Mouse (Mus musculus) left cerebral cortex, adult 9 months (tissue): ENCODE data around the gene Bard1.

Experiments
- DNase-seq, 2 experiments: peaks; one replicate each; pipeline ENCODE4 v3.0.0; 2022; ENCODE audit warnings: low spot score in 2 of 2

The Bard1 gene

DNA sequence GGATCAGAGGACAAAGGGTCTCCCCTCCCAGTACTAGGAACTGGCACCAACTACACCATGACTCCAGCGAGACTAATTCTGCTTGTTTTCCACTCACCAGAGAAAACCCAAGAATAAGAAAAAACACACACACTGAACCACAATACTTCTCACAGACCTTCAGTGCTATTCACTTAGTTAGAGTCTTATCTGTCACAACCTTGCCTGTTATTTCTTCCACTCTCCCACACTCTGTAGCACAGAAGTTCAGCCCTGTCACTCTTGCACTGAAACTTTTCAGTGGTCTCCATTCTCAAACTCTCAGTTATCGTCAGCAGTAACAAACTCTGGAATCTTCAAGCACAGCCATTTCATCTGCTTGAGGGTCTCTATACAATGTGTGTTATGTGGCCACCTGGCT lies 50.2 kb downstream of the Bard1 start:
- DNase-seq, result no peak

DNA sequence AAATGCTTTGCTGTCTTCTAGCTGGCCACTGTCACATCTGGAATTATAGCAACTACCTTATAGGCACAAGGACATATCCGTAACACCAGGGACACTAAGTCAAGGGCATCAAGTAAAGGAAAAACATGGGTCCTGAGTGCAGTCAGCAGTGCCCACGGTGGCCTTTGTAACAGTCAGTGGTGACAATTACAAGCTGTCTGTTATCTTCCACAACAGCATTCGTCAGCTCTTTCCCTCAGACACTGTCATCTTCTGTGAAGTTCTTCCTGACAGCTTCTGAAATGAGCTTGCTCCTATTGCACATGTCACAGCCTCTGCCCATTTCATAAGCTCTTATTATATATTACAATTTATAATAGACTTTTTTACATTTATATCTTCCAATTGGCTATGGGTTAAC lies 50.7 kb downstream of the Bard1 start:
- no peak for DNase-seq

DNA sequence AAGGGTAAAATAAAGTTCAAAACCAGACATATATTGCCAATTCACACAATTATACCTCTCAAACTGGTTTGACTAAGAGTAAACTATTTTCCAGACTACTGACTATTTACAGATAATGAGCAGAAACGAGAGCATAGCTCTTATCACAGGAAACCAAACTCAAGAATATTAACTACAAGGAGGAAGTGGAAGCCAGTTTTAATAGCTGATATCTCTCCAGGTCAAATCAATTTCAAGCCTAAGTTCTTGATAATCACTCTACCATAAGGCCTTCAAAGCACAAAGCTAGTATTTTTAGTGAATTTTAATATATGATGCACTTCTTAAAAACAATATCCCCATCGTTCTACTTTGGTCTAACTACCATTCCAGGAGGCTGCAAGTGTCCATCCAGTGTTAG lies 57.8 kb downstream of the Bard1 start:
- DNase-seq, result no peak

DNA sequence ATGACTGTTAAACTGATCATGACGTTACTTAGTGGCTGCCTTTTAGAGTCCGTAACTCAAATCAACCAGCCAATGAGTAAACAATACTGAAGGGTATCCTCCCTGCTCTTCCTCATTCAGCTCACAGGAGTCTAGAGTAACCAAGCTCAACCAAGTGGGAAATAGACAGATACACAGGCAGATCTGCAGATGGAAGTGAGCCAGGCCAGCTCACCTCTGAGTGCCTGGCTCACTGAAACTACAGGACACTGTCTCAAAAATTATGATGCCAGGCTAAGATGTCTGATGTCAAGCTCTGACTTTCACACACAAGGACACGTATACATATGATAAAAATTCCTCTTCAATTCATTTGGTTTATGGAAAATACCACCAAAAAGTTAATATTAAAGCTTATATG lies 59.0 kb downstream of the Bard1 start:
- DNase-seq, result no peak

DNA sequence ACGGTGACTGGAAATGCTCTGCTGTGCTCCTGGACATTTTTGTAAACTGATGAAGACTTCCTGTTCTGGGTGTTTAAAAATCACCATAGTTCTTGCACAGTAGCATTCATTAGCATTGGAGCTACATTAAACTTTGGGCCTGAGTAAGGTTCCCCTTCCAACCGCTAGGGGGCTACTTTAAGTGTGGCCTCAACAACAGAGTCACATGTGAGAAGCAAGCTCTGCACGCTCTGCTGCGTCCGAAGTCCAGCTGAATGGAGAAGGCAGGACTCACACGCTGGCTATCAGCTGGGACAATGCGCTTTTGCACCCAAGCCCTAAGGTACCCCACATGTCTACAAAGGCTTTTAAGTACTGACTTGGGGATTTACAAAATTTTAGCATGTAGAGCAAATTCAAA lies 65.9 kb downstream of the Bard1 start:
- DNase-seq, result no peak

DNA sequence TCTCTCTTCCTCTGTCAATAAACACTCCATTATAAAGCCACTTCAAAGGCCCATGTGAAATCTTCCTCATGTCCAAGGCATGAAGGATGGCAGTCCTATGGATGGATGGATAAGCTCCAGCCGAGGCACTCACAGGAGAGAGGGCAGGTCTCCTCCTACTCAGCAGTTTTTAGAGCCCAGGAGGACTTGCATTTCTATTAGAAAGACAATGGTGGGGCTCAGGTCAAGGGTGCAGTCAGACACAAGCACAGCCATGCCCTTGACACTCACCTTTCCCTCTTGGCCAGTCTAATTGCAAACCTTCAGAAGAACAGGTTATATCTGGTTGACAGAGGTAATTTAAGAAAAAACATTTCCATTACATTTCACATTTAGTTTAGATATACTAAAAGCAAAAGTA lies 67.4 kb downstream of the Bard1 start:
- no peak for DNase-seq

DNA sequence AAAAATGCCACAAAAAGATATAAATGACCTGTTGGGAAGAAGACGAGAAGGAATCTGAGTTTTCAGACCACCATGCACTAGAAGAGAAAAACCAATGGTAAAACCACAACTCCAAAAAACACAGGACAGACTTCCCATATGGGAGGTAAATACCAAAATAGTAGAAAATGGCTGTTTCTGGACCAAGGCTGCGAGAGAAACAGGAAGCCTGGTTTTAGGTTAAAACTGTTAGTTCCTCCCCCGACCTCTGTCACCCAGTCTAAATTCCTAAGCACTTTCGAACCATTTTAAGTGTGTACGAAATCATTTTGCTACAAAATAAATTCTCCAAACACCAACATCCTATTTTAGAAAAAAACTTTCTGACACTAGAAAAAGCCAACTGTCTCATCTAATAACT lies 80.2 kb downstream of the Bard1 start:
- no peak for DNase-seq

DNA sequence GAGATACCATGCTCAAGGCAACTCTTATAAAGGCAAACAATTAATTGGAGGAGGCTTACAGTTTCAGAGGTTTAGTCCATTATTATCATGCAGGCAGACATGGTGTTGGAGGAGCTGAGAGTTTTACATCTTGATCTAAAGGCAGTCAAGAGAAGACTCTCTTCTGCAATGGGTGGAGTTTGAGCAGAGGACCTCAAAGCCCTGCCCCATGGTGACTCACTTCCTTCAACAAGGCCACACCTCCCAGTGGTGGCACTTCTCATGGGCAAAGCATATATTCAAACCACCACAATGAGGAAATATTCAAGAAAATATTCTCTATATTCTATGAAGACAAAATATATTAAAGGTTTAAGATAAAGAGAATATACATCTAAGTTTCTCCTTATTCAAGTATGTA lies 88.6 kb downstream of the Bard1 start:
- DNase-seq, result no peak

DNA sequence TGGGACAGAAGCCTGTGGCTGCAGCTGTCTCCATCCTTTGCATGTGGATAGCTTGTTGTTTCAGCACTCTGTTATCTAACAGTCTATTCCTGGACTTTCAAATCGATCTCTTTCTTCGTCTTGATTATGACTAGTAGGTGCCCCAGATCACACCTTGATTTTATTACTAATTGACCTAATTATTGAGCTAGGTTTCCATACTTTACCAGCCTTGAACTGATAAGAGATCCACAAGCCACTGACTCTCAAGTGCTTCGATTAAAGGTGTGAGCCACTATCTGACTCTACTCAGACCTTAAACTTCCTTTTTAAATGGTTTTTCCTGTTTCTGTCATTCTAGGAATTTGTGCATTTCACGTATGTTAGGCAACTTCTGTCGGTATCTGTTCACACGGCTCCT lies 96.9 kb downstream of the Bard1 start:
- DNase-seq, result no peak

DNA sequence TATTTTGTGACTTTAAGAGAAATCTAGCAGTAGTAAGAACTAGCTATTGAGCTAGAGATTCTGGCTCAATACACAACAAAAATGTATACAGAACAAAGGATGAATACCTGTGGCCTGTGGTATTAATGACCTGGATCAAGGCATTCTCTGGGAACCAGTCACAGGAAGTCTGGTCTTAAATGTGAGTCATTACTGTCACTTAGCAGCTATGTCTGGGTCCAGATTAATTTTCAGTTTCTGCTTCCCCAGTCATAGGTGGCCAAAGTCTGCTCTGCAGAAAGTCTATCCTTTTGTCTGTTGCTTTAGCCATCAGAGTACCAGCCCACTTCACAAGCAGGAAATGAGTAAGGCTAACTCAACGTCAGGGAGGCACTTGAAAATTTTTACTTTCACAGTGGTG lies 98.8 kb downstream of the Bard1 start:
- DNase-seq, result no peak

DNA sequence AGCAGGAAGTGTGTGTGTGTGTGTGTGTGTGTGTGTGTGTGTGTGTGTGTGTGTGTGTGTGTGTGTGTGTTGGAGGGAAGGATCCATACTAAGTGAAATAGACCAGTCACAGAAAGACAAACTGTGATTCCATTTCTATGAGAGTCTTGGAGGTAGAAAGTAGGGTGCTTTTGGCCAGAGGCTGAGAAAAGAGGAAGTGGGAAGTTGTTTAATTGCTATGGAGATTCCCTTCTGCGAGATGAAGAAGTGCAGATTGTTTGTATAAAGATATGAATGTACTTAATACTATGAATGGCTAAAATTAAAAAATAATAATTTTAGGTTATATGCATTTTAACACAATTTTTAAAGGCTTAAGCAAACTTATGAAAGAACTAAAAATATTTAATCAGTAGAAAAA lies 99.2 kb downstream of the Bard1 start:
- DNase-seq, result no peak

DNA sequence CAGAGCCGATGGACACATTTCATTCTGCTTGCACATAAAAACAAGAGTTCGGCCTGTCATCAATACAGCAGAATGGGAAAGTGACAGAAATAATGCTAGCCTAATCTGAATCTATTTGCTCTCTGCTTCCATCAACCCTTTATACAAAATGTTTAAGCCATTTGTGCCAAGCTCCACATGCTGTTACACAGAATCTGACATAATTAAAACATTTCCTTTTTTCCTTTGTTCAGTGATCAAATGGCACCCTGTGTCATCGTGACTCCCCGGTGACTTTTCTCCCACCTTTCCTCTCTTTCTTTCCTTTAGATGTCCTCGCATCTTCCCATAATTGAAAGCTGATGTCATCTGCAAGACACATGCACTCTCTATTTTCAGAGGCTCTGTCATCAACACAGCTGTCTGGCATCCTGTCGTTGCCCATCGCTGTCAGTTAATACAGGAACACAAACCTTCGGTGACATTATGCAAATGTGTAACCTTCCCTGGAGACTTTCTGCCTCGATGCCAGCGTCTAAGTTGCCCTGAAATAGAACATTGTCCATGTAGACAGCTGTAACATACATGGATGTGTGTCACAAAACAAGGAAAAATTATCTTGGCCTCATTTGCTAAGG lies 105.5 kb downstream of the Bard1 start:
- no peak for DNase-seq

DNA sequence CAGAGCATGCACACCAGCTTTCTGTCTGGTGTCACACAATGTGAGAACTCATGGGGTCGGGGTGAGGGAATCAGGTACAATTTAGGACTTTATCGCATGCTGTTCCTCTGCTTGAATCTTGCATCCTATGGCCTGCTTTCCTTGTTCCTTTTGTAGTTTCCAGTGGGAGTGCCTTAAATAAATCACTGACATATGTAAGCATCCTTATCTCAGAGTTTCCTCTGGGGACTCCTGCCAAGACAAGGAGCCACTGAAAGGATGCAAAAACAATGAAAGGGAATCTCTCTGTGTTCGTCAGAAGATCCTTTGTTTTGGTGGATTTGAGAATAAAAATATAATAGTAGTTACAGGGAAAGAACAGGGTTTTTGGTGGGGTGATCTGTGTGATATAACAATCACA lies 106.2 kb downstream of the Bard1 start:
- DNase-seq, result no peak
